Mouse (Mus musculus) embryonic facial prominence, embryonic 15.5 days (tissue): ENCODE measurements around the gene Qser1. TPM values are rescaled to one million over a fixed set of nuclear protein-coding genes. Genes with fewer than 3 reads are reported as not detected.
A peak's percentile ranks its signal among the peaks of the same experiment; 100 is the strongest.

Experiments used
- ATAC-seq: fragments of 200-750 bp; cut with Nextera tagmentation; 2 replicates; pipeline ENCODE4 v1.8.0; 2017; ENCODE audit warnings: low read depth, moderate TSS enrichment; ENCODE audit not compliant: insufficient number of reproducible peaks, low FRiP score, low TSS enrichment
- H3K27ac ChIP-seq: fragments of 300-500 bp; sonication (generic); replicated peaks from 2 replicates; pipeline ENCODE4 v1.5.1; 2015; ENCODE audit warnings: mild to moderate bottlenecking, inconsistent platforms
- H3K27me3 ChIP-seq: fragments of 300-500 bp; sonication (generic); 2 replicates; pipeline ENCODE4 v1.6.1; 2015; ENCODE audit warnings: inconsistent platforms
- H3K36me3 ChIP-seq: fragments of 300-500 bp; sonication (generic); 2 replicates; pipeline ENCODE4 v1.6.1; 2015; ENCODE audit warnings: mild to moderate bottlenecking, inconsistent platforms
- H3K4me1 ChIP-seq: fragments of 300-500 bp; sonication (generic); 2 replicates; pipeline ENCODE4 v1.6.1; 2015; ENCODE audit warnings: inconsistent platforms
- H3K4me2 ChIP-seq: fragments of 300-500 bp; sonication (generic); replicated peaks from 2 replicates; pipeline ENCODE4 v1.6.1; 2015; ENCODE audit warnings: mild to moderate bottlenecking, inconsistent platforms
- H3K4me3 ChIP-seq: fragments of 300-500 bp; sonication (generic); replicated peaks from 2 replicates; pipeline ENCODE4 v1.5.1; 2015; ENCODE audit warnings: mild to moderate bottlenecking, inconsistent platforms
- H3K9ac ChIP-seq: fragments of 300-500 bp; sonication (generic); 2 replicates; pipeline ENCODE4 v1.6.1; 2015; ENCODE audit warnings: inconsistent platforms
- H3K9me3 ChIP-seq: fragments of 300-500 bp; sonication (generic); replicated peaks from 2 replicates; pipeline ENCODE4 v1.6.1; 2016; ENCODE audit warnings: inconsistent platforms
- WGBS: fragments of 180-500 bp; shearing (Covaris S2); methylation state at CpG from one replicate; pipeline ENCODE4 v1.1.7; 2015; 5-methylcytosine and 5-hydroxymethylcytosine counted together
- polyA plus RNA-seq: library from polyadenylated mRNA; unstranded; fragments of >200 nt; fragmentation: Nextera tagmentation; extraction: Ambion mirVana; gene quantifications from 2 replicates; pipeline ENCODE4 v1.2.1, GENCODE M21; 2015

Qser1 gene
- polyA plus RNA-seq, 1 experiment from 2014 or later: 10.7 TPM

GRCm38 (mm10) chr2:104732562-104733256, 83.9 kb downstream of the Qser1 start:
- no peak overlapping the region for H3K9ac ChIP-seq
- no peak overlapping the region for H3K27ac ChIP-seq
- 57% methylated on average over 7 of the region's 7 CpGs for WGBS
- no peak for ATAC-seq
- H3K9me3 ChIP-seq: no peaks in the 10 kb centered on the region
- no peaks in the 10 kb centered on the region for H3K4me1 ChIP-seq
- H3K27me3 ChIP-seq: no peaks in the 10 kb centered on the region
- H3K36me3 ChIP-seq: no peaks in the 10 kb centered on the region
- H3K4me2 ChIP-seq: no peak overlapping the region
- no peak overlapping the region for H3K4me3 ChIP-seq

DNA sequence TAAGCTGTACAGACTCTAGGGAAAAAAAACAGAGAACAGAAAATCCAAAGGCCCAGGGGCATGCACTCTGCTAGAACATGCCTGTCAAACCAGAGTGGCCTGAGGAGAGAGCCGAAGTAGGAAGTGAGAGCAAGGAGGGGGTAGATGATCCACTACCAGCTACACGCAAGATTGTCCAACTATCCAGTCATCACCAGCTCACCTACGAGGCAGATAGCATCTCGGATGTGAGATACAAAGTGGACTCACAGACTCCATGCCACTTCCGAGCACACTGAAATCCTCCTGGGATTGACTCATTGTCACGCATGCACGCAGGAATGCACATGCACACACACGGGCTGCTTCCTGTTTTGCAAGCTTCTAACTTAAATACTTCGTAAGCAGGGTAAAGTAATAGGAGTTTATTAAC, 84.5 kb downstream of the Qser1 start:
- no peaks in the 10 kb centered on the region for H3K36me3 ChIP-seq
- 57% methylated on average over 9 of the region's 9 CpGs for WGBS
- H3K27ac ChIP-seq: no peak overlapping the region
- no peaks in the 10 kb centered on the region for H3K27me3 ChIP-seq
- no peaks in the 10 kb centered on the region for H3K9me3 ChIP-seq
- H3K4me2 ChIP-seq: no peak overlapping the region
- ATAC-seq: no peak
- no peak overlapping the region for H3K9ac ChIP-seq
- H3K4me1 ChIP-seq: no peaks in the 10 kb centered on the region
- no peak overlapping the region for H3K4me3 ChIP-seq

DNA sequence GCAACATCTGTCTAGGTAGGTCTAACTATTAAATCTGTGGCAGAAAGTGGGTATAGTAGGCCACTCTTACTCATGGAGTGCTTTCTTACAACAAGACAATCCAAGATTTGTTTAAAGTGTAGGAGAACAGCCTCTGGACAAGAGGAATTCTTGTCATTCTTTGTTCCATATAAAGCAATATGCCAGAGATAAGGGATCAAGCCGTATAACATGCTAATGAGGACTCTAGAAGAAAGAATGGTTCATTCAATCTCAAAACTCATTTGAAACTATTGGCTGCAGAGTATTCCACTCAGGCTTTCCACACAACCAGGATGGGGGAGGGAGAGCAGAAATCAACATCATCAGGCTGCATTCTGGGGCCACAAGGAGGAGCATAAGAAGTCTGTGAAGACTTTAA, 89.2 kb downstream of the Qser1 start:
- Histone ChIP-seq H3K36me3 (no peaks in the 10 kb centered on the region), H3K9ac (no peak overlapping the region), H3K27me3 (no peaks in the 10 kb centered on the region), H3K4me1 (no peaks in the 10 kb centered on the region), H3K4me3 (no peak overlapping the region), H3K27ac (no peak overlapping the region), H3K9me3 (no peaks in the 10 kb centered on the region), H3K4me2 (no peak overlapping the region)
- WGBS: 59% methylated on average over 1 of the region's 1 CpGs
- no peak for ATAC-seq

- no peaks in the 10 kb centered on the region for H3K9me3 ChIP-seq
- H3K36me3 ChIP-seq: no peaks in the 10 kb centered on the region
- 92% methylated on average over 3 of the region's 3 CpGs for WGBS
- no peaks in the 10 kb centered on the region for H3K4me1 ChIP-seq
- ATAC-seq: no peak
- H3K4me3 ChIP-seq: no peak overlapping the region
- no peak overlapping the region for H3K9ac ChIP-seq
- H3K27ac ChIP-seq: no peak overlapping the region
- H3K4me2 ChIP-seq: no peak overlapping the region
- no peaks in the 10 kb centered on the region for H3K27me3 ChIP-seq
These were observed 94.5 kb downstream of the Qser1 start for GRCm38 (mm10) chr2:104722021-104722420.

- 75% methylated on average over 4 of the region's 4 CpGs for WGBS
- ATAC-seq: no peak
- Histone ChIP-seq H3K27ac (no peak overlapping the region), H3K27me3 (no peaks in the 10 kb centered on the region), H3K36me3 (no peaks in the 10 kb centered on the region), H3K9ac (no peak overlapping the region), H3K4me3 (no peak overlapping the region), H3K9me3 (no peaks in the 10 kb centered on the region), H3K4me2 (no peak overlapping the region), H3K4me1 (no peaks in the 10 kb centered on the region)
These were observed 98.7 kb downstream of the Qser1 start for GRCm38 (mm10) chr2:104717827-104718226.

DNA sequence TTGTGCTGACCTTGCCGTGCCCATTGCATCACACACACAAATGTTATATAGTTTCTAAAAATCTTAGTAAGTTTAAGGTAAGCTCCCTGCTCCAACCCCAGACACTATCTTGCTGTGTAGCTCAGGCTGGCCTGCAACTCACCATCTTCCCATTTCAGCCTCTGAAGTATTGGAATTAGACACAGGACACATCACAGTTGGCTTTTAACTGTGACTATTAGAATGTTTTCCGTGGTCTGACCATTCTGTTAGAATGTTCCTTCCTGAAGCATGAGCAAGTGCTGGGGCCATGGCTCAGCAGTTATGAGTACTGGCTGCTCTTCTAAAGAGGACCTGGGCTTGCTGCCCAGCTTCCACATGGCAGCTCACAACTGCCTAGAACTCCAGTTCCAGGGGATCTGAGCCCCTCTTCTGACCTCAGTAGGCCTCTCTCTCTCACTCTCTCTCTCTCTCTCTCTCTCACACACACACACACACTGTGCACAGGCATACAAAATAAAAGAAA, 99.3 kb downstream of the Qser1 start:
- H3K27ac ChIP-seq: no peak overlapping the region
- H3K4me1 ChIP-seq: no peaks in the 10 kb centered on the region
- H3K4me2 ChIP-seq: no peak overlapping the region
- H3K9me3 ChIP-seq: no peaks in the 10 kb centered on the region
- WGBS: 82% methylated on average over 2 of the region's 2 CpGs
- no peak overlapping the region for H3K9ac ChIP-seq
- no peak overlapping the region for H3K4me3 ChIP-seq
- no peak for ATAC-seq
- no peaks in the 10 kb centered on the region for H3K36me3 ChIP-seq
- H3K27me3 ChIP-seq: no peaks in the 10 kb centered on the region

GRCm38 (mm10) chr2:104716279-104716678, 100.3 kb downstream of the Qser1 start, which contains the start of gene Pin1rt1:
Pin1rt1 (minus strand) TSS chr2:104716379.
- H3K9me3 ChIP-seq: no peaks in the 10 kb centered on the region
- no peak for ATAC-seq
- H3K4me1 ChIP-seq: peaks cover 2% of the 10 kb centered on the region; the same call in 1 of the 2 replicates
- H3K9ac ChIP-seq: no peak within 1 kb of the TSS
- no peak within 1 kb of the TSS for H3K4me3 ChIP-seq
- no peak within 1 kb of the TSS for H3K4me2 ChIP-seq
- 89% methylated on average over 4 of the region's 4 CpGs for WGBS
- no peak within 1 kb of the TSS for H3K27ac ChIP-seq
- H3K27me3 ChIP-seq: no peaks in the 10 kb centered on the region
- H3K36me3 ChIP-seq: no peaks in the 10 kb centered on the region

DNA sequence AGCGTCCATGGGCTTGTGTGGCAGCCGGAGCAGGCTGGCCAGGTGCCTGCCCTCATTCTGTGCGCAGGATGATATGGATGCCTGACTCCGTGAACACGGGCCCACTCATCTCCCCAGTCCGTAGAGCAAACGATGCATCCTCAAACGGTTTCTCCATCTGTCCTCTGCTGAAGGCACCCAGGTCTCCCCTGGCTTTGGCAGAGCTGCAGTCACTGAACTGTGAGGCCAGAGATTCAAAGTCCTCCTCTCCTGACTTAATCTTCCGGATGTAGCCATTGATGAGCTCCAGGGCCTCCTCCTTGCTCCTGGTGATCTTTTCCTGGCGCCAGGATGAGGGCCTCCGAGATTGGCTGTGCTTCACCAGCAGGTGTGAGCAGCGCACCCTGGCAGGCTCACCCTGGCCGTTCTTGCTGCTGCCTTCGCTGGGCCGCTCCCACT, 102.3 kb downstream of the Qser1 start:
- no peak overlapping the region for H3K4me3 ChIP-seq
- H3K27me3 ChIP-seq: no peaks in the 10 kb centered on the region
- H3K4me1 ChIP-seq: peaks cover 13% of the 10 kb centered on the region; the same call in 1 of the 2 replicates
- H3K9me3 ChIP-seq: no peaks in the 10 kb centered on the region
- H3K36me3 ChIP-seq: no peaks in the 10 kb centered on the region
- 39% methylated on average over 15 of the region's 15 CpGs for WGBS
- ATAC-seq: no peak
- H3K4me2 ChIP-seq: no peak overlapping the region
- H3K9ac ChIP-seq: no peak overlapping the region
- H3K27ac ChIP-seq: no peak overlapping the region

DNA sequence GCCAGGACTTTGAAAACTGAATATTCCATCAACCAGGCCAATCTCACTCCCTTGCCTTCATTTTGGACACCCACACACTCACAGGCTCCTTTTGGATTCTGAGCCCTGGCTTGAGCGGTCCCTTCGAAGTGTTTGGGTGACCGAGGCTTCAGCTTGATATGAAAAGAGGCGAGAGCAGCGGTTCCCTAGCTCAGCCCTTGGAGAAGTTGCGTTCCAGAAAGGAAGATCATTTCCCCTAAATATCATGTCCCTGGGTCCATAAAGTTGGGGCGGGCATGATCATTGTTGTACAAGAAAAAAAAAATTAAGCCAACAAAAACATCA, 104.1 kb downstream of the Qser1 start:
- Histone ChIP-seq H3K9me3 (no peaks in the 10 kb centered on the region), H3K36me3 (no peaks in the 10 kb centered on the region), H3K4me3 (peak overlapping the region; percentile 78), H3K4me2 (peak overlapping the region; percentile 71), H3K9ac (peak overlapping the region; percentile 41), H3K27ac (peak overlapping the region; percentile 86), H3K4me1 (peaks cover 13% of the 10 kb centered on the region; the same call in 1 of the 2 replicates), H3K27me3 (no peaks in the 10 kb centered on the region)
- 2% methylated on average over 7 of the region's 7 CpGs for WGBS
- ATAC-seq: peak; percentile 20; the same call in 1 of the 2 replicates

GRCm38 (mm10) chr2:104711585-104712485, 104.7 kb downstream of the Qser1 start, which contains the start of gene Tcp11l1:
Tcp11l1 (minus strand) TSS chr2:104712169.
- Histone ChIP-seq H3K4me3 (peak within 1 kb of the TSS; percentile 78), H3K4me2 (peak within 1 kb of the TSS; percentile 71), H3K36me3 (no peaks in the 10 kb centered on the region), H3K9me3 (no peaks in the 10 kb centered on the region), H3K27ac (peak within 1 kb of the TSS; percentile 86), H3K4me1 (peaks cover 13% of the 10 kb centered on the region; the same call in 1 of the 2 replicates), H3K27me3 (no peaks in the 10 kb centered on the region), H3K9ac (peak within 1 kb of the TSS; percentile 41)
- WGBS: under 1% methylated on average over 95 of the region's 99 CpGs
- ATAC-seq: peak; percentile 92

DNA sequence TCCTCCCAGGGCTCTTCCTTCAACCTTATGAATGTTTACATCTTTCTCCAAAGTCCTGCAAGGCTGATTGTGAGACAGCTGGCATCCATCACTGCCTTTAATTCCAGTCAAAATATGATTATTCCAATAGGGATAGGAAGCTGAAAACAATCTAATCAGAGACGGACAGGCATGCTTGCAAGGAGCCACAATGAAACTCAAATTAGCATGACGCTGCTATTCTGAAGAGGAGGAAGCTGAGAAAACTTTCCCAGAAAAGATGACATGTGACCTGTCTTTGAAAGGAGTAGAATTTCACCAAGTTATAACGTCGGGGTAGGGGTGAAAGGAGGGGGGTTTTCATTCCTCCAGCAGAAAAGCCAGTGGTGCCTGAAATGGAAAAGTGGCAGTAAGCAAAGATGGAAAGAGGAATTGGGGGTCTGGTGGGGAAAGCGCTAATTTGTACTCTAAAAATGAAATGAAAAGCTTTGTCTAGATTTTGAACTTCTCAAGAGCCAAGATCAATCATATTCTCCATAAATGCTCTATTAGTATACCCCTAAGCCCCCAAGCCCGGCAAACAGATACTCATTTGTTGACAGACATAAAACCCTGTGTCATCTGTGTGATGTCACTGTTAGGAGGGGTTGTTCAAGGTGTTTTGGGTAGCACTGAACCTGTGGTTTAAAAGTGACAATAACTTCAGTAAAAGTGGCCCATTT, 105.7 kb downstream of the Qser1 start:
- Histone ChIP-seq H3K27ac (no peak overlapping the region), H3K4me1 (peaks cover 13% of the 10 kb centered on the region; the same call in 1 of the 2 replicates)
- WGBS: 19% methylated on average over 6 of the region's 6 CpGs

More for the DNA sequence above, 105.7 kb downstream of the Qser1 start:
- Histone ChIP-seq H3K4me2 (peak overlapping the region; percentile 71), H3K9me3 (no peaks in the 10 kb centered on the region), H3K9ac (no peak overlapping the region), H3K27me3 (no peaks in the 10 kb centered on the region), H3K4me3 (peak overlapping the region; percentile 78), H3K36me3 (peaks cover 1% of the 10 kb centered on the region; the same call in 1 of the 2 replicates)
- ATAC-seq: no peak
